Mouse (Mus musculus) ES-E14 (cell line): Measurements from ENCODE around the gene Adgrd1.

ENCODE experiments used
- CHD2 ChIP-seq: IDR thresholded peaks from 2 replicates; pipeline ENCODE4 v1.6.1; 2014; ENCODE audit warnings: mild to moderate bottlenecking, low read depth, low read length, inconsistent platforms
- HCFC1 ChIP-seq: IDR thresholded peaks from 2 replicates; pipeline ENCODE4 v1.6.1; 2012; ENCODE audit warnings: low read length, inconsistent platforms, borderline replicate concordance; ENCODE audit not compliant: insufficient read depth
- MAFK ChIP-seq: IDR thresholded peaks from 2 replicates; pipeline ENCODE4 v1.6.1; 2014; ENCODE audit warnings: mild to moderate bottlenecking, low read depth, low read length, inconsistent platforms; ENCODE audit not compliant: insufficient read depth
- ZC3H11A ChIP-seq: IDR thresholded peaks from 2 replicates; pipeline ENCODE4 v1.6.1; 2012; ENCODE audit warnings: low read depth, mild to moderate bottlenecking, inconsistent platforms, low read length, borderline replicate concordance
- ZNF384 ChIP-seq: IDR thresholded peaks from 2 replicates; pipeline ENCODE4 v1.6.1; 2012; ENCODE audit warnings: low read depth, low read length, inconsistent platforms

GRCm38 (mm10) chr5:129064186-129064585, 32.4 kb upstream of the Adgrd1 start:
- TF ChIP-seq CHD2, result no peak
- no peak for TF ChIP-seq MAFK
- no peak for TF ChIP-seq HCFC1
- no peak for TF ChIP-seq ZNF384
- TF ChIP-seq ZC3H11A, result no peak
